Mouse (Mus musculus): ENCODE measurements around the gene Tapt1. TPM values are rescaled to one million over a fixed set of nuclear protein-coding genes. Genes with fewer than 3 reads are reported as not detected.
"Not testable (repeated sequence)": the region's sequence is repeated elsewhere in the genome, so short reads cannot be mapped to it uniquely, and the experiment has no call there.

Tapt1 gene
- total RNA-seq, 2 experiments from 2014 or later: 44.4 to 46.7 TPM

- DNase-seq: no peak
- intact Hi-C loops (cut with DNase I): no loop called here
Measured at GRCm38 (mm10) chr5:44146437-44147332, 79.7 kb downstream of the Tapt1 start.

GRCm38 (mm10) chr5:44143467-44144235 is 82.8 kb downstream of the Tapt1 start:
- DNase-seq: no peak
- intact Hi-C loops (cut with DNase I): no loop called here

GRCm38 (mm10) chr5:44127487-44127886 is 98.9 kb downstream of the Tapt1 start:
- intact Hi-C loops (cut with DNase I): no loop called here
- no peak for DNase-seq

GRCm38 (mm10) chr5:44126574-44126973 is 99.9 kb downstream of the Tapt1 start:
- intact Hi-C loops (cut with DNase I): not testable (repeated sequence)

More at GRCm38 (mm10) chr5:44126574-44126973, 99.9 kb downstream of the Tapt1 start:
- not testable (repeated sequence) for DNase-seq

Other genes starting within 250 kb of the Tapt1 start
- gene Fgfbp1, start 244.8 kb downstream of the Tapt1 start, total RNA-seq (2021): 1 to 10 TPM; 3.8 to 4.3 TPM
- 10 to 100 TPM in 1 of 2 experiments, 1 to 10 TPM in 1; 9.0 to 10.6 TPM for gene Prom1, start 124.6 kb downstream of the Tapt1 start, total RNA-seq (2021)

Measured in left cerebral cortex, postnatal 4 days (tissue).